Mouse (Mus musculus): Measurements from ENCODE around the gene Zfp2.

The Zfp2 gene

GRCm38 (mm10) chr11:50883756-50884155 lies 32.2 kb downstream of the Zfp2 start:
- in situ Hi-C loops (cut with MboI, MseI): no loop called here

DNA sequence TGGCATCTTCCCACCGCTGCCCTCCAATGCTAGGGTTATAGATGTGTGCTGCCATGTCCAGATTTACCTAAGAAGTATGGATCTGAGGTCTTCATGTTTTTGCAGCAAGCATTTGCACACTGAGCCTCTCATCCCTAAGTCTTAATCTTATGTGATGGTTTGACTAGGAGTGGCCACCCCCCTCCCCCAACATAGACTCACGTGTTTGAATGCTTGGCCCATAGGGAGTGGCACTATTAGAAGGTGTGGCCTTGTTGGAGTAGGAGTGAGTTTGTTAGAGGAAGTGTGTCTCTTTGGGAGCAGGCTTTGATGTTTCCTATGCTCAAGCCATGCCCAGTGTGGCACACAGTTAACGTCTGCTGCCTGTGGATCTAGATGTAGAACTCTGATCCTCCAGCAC lies 37.3 kb downstream of the Zfp2 start:
- in situ Hi-C loops (cut with MboI, MseI): no loop called here

DNA sequence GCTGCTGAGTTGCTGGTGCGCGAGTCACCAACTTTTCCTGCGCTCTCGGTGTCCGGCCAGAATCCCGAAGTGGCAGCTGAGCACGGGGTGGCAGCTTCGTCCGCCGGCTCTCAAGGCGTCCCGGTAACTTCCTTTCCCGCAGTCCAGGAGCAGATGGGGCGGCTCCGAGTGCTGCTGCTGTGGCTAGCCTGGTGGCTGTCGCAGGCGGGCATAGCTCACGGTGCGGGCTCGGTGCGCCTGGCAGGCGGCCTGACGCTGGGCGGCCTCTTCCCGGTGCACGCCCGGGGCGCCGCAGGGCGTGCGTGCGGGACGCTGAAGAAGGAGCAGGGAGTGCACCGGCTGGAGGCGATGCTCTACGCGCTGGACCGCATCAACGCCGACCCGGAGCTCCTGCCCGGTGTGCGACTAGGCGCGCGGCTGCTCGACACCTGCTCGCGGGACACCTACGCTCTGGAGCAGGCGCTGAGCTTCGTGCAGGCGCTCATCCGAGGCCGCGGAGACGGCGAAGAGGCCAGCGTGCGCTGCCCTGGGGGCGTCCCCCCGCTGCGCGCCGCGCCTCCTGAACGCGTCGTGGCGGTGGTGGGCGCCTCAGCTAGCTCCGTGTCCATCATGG lies 64.9 kb downstream of the Zfp2 start:
- in situ Hi-C loops (cut with MboI, MseI): no loop called here

DNA sequence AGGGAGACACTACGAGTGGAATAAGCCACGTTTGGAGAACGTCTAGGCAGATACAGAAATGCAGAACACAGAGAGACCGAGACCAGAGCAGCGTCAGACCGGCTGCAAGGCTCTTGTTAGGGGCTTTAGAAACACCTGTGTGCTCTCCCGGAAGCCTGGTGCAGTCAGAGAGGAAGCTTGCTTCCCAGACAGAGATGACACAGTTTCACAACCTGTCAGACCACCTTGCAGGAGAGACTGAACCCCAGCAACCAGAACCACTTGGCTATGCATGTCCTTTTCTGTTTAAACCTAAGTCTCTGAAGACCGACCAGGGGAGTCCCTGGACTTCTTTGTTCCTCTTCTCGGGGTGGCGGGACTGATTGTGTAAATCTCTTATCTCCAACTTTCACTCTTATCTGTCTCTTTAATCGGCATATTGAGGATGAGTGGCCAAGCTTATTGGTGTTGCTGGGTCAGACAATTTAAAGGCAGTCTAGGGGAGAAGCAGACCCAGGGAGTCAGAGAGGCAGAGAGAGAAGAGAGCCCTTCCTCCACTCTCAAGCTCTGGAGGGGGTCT lies 65.7 kb downstream of the Zfp2 start, which contains the start of gene Grm6:
Gene Grm6, plus strand, starts transcription at position 509 of the 559 bp plus-strand sequence.
- in situ Hi-C loops (cut with MboI, MseI): no loop called here

GRCm38 (mm10) chr11:50849310-50849709 lies 66.7 kb downstream of the Zfp2 start:
- in situ Hi-C loops (cut with MboI, MseI): no loop called here
